Mouse (Mus musculus): ENCODE data around the gene Sparcl1. TPM values are rescaled to one million over a fixed set of nuclear protein-coding genes. Genes with fewer than 3 reads are reported as not detected.

Gene Sparcl1
- polyA plus RNA-seq, 1 experiment from 2014 or later: 3.0 TPM

DNA sequence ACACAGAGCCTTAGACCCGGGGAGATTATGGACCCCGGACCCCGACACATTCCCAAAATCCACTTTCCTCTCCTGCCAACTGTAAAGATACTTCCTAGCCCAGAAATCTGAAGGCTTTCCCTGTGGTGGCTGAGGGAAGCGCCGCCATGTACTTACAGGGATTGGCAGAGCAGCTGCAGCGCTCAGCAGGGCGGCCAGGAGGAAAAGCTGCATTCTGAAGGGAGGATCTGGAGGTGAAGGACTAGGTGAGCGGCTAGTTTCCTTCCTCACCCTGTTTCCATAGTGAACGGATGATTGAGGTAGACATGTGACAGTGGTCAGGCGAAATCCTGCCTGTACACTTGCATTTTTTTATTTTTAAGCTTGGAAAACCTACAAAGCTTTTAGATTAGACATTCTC, 37.2 kb downstream of the Sparcl1 start:
- H3K9me3 ChIP-seq (replicated peaks): no peaks in the 10 kb centered on the region
- ATAC-seq: no peak
- H3K9ac ChIP-seq: no peak overlapping the region
- H3K4me1 ChIP-seq: peaks cover 5% of the 10 kb centered on the region; the same call in 1 of the 2 replicates
- no peak overlapping the region for H3K27ac ChIP-seq
- no peak overlapping the region for H3K4me2 ChIP-seq
- H3K27me3 ChIP-seq (replicated peaks): peaks cover 29% of the 10 kb centered on the region
- H3K4me3 ChIP-seq: no peak overlapping the region
- H3K36me3 ChIP-seq: no peaks in the 10 kb centered on the region
- WGBS (ENCODE audit: insufficient replicate concordance): 20% methylated on average over 10 of the region's 10 CpGs

GRCm38 (mm10) chr5:104074388-104074787, 39.1 kb downstream of the Sparcl1 start:
- no peak for ATAC-seq
- H3K36me3 ChIP-seq: no peaks in the 10 kb centered on the region
- peaks cover 11% of the 10 kb centered on the region for H3K4me1 ChIP-seq
- no peaks in the 10 kb centered on the region for H3K9me3 ChIP-seq (replicated peaks)
- H3K27ac ChIP-seq: no peak overlapping the region
- 20% methylated on average over 12 of the region's 12 CpGs for WGBS (ENCODE audit: insufficient replicate concordance)
- no peak overlapping the region; the same call in 1 of the 2 replicates for H3K4me2 ChIP-seq
- no peak overlapping the region for H3K4me3 ChIP-seq
- peaks cover 29% of the 10 kb centered on the region for H3K27me3 ChIP-seq (replicated peaks)
- no peak overlapping the region for H3K9ac ChIP-seq

DNA sequence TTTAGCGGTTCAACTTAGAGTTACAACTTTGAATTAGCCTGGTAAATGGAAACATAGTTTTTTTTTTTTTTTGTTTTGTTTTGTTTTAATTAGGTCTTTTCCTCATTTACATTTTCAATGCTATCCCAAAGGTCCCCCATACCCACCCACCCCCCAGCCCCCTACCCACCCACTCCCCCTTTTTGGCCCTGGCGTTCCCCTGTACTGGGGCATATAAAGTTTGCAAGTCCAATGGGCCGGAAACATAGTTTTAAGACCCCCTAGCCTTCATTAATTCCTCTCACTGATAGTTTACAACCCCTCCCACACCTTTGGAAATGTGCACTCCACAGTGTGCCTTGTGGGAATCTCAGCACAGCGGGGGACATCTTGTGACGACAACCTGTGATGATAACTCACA, 39.9 kb downstream of the Sparcl1 start:
- peak; percentile 72 for ATAC-seq
- no peak overlapping the region for H3K27ac ChIP-seq
- H3K9me3 ChIP-seq (replicated peaks): no peaks in the 10 kb centered on the region
- peaks cover 11% of the 10 kb centered on the region for H3K4me1 ChIP-seq
- H3K4me2 ChIP-seq: no peak overlapping the region
- H3K36me3 ChIP-seq: no peaks in the 10 kb centered on the region
- 83% methylated on average over 5 of the region's 5 CpGs for WGBS (ENCODE audit: insufficient replicate concordance)
- H3K9ac ChIP-seq: no peak overlapping the region
- peaks cover 29% of the 10 kb centered on the region for H3K27me3 ChIP-seq (replicated peaks)
- no peak overlapping the region for H3K4me3 ChIP-seq

DNA sequence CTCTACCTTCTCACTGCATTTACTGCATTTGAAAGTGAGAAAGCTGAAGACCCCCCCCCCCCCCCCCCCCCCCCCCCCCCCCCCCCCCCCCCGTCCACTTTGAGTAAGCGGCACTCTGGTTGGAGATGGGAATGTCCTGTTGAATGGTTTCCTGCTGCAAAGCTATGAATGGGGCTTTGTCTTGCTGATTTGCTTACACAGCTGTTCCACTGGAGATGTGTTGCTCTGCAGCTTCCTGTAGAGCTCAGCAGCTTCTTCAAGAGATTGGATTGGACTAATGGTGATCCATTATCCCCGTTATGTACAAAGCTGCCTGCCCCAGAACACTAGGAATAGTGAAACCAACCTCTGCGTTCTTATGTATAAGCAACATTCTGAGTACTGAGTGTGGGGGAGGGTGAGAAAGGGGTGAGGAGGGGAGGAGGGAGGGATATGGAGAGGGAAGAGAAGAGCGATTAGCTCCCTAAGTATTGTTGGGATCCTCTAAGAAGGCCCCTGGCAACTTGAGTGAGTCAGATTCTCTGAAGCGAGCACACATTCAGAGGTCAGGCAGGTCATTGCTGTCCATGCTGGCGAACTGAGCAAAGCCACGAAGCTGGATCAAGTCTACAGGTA, 41.2 kb downstream of the Sparcl1 start:
- no peak overlapping the region for H3K27ac ChIP-seq
- WGBS (ENCODE audit: insufficient replicate concordance): 32% methylated on average over 6 of the region's 8 CpGs

DNA sequence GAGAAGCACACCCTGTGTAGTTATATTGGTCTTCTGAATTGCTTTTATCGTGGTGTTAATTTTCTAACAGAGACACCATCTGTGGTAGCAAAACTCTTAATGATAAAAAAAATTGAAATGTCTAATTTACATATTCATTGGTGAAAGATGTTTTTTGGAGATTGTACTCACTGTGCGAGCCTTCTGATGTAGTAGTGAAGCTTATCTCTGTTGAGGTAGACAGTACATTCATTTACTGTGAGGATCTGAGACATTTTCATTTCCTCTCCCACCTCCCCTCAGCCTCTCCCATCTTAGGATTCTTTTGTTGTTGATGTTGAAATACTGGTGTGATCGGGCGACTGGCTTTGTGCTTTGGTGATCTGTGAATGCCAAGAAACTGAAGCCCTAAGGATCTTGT, 42.5 kb downstream of the Sparcl1 start:
- H3K9ac ChIP-seq: no peak overlapping the region
- H3K9me3 ChIP-seq (replicated peaks): no peaks in the 10 kb centered on the region
- ATAC-seq: peak; percentile 22; the same call in 1 of the 2 replicates
- 53% methylated on average over 4 of the region's 4 CpGs for WGBS (ENCODE audit: insufficient replicate concordance)
- H3K4me1 ChIP-seq: peaks cover 11% of the 10 kb centered on the region
- no peak overlapping the region for H3K4me2 ChIP-seq
- H3K36me3 ChIP-seq: no peaks in the 10 kb centered on the region
- H3K27me3 ChIP-seq (replicated peaks): peaks cover 16% of the 10 kb centered on the region
- H3K27ac ChIP-seq: no peak overlapping the region
- H3K4me3 ChIP-seq: no peak overlapping the region

More for the DNA sequence above, 41.2 kb downstream of the Sparcl1 start:
- Histone ChIP-seq H3K4me2 (no peak overlapping the region), H3K27me3 (replicated peaks) (peaks cover 29% of the 10 kb centered on the region), H3K9me3 (replicated peaks) (no peaks in the 10 kb centered on the region), H3K9ac (no peak overlapping the region), H3K36me3 (no peaks in the 10 kb centered on the region), H3K4me1 (peaks cover 11% of the 10 kb centered on the region), H3K4me3 (no peak overlapping the region)
- peak; percentile 75 for ATAC-seq

DNA sequence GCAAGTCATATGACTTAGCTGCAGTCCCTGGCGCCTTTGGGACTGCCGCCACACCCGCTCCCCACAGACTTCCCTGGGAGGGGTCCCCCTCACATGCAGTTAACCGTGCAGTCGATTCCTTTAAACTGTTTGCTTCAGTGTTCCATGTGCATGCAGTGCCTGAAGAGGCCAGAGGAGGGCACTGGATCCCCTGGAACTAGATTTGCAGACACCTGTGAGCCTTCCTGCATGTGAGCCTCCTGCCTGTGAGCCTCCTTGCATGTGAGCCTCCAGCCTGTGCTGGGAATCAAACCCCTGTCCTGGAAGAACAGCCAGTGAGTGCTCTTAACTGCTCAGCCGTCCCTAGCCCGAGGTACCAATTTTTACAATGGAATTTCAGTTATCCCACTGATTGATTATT, 44.8 kb downstream of the Sparcl1 start:
- WGBS (ENCODE audit: insufficient replicate concordance): 80% methylated on average over 7 of the region's 7 CpGs
- H3K4me2 ChIP-seq: no peak overlapping the region
- no peak for ATAC-seq
- no peaks in the 10 kb centered on the region for H3K9me3 ChIP-seq (replicated peaks)
- no peaks in the 10 kb centered on the region; the same call in 1 of the 2 replicates for H3K27me3 ChIP-seq (replicated peaks)
- H3K4me3 ChIP-seq: no peak overlapping the region
- H3K9ac ChIP-seq: no peak overlapping the region
- peaks cover 12% of the 10 kb centered on the region for H3K4me1 ChIP-seq
- no peak overlapping the region for H3K27ac ChIP-seq
- peaks cover 13% of the 10 kb centered on the region for H3K36me3 ChIP-seq

GRCm38 (mm10) chr5:104062773-104063551, 50.6 kb downstream of the Sparcl1 start:
- no peak overlapping the region for H3K4me3 ChIP-seq
- ATAC-seq: peak; percentile 100
- 61% methylated on average over 11 of the region's 11 CpGs for WGBS (ENCODE audit: insufficient replicate concordance)
- H3K27ac ChIP-seq: peak overlapping the region; percentile 90
- H3K27me3 ChIP-seq (replicated peaks): no peaks in the 10 kb centered on the region
- H3K36me3 ChIP-seq: peaks cover 68% of the 10 kb centered on the region
- peak overlapping the region; percentile 66 for H3K9ac ChIP-seq
- H3K4me2 ChIP-seq: peak overlapping the region; percentile 64
- H3K9me3 ChIP-seq (replicated peaks): no peaks in the 10 kb centered on the region
- peaks cover 26% of the 10 kb centered on the region for H3K4me1 ChIP-seq

DNA sequence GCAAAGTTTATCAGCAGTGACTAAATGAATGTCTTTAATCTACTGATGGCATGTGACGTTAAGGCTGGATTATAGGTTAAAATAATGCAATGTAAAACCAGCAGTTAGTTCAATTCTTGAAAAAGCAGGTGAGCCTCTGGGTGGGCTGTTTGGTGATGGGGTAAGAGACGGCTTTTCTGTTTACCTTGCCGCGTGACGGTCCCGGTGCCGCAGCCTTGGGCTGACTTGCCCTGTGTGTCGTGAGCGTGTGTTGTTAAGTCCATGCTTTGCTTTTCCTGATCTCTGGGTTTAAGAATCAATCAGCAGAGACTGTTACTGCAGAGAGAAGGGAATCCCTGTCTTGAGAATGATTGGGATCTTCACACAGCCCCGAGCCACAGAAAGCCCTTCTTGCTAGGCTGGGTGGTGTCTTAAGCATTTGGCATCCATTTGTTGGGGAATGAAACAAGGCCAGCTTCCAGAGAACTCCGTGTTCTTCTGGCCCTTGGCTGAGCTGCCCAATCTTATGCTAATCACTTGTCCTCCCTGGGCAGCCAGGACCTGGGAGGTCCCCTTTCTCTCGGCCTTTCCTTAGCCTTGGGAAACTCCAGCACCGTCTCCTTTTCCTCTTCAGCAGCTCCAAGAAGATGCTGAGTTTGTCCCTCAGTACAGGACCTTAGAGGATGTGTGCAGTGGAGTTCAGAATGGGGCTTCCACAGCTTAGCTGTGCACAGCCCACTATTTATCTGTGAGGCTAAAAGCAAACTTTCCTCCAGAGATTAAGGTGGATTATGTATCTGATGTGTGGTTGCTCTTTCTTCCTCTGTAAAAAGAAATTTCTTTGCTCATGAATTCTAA, 51.4 kb downstream of the Sparcl1 start:
- Histone ChIP-seq H3K9me3 (replicated peaks) (no peaks in the 10 kb centered on the region), H3K36me3 (peaks cover 70% of the 10 kb centered on the region), H3K27me3 (replicated peaks) (no peaks in the 10 kb centered on the region), H3K4me1 (peaks cover 33% of the 10 kb centered on the region), H3K4me3 (no peak overlapping the region), H3K4me2 (peak overlapping the region; percentile 64), H3K9ac (peak overlapping the region; percentile 50), H3K27ac (peak overlapping the region; percentile 90)
- ATAC-seq: peak; percentile 63
- 77% methylated on average over 13 of the region's 13 CpGs for WGBS (ENCODE audit: insufficient replicate concordance)

DNA sequence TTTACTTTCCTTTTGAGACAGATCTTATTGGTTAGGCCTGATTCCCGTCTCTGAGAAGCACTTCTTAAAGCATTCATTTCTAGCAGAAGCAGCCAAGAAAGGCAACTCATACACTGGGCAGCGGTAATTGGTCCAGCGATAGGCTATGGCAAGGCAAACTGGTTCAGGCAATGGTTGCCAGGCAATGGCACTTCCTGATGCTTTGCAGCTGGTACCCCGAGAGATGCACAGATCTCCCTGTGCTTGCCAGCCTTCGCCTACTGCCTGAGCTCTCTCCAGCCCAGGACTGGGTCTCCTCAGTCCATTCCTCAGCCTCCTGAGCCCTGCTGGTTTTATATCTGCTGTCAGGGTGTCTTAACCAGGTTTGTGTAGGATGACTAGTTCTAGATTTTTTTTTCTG, 53.1 kb downstream of the Sparcl1 start:
- WGBS (ENCODE audit: insufficient replicate concordance): 93% methylated on average over 5 of the region's 5 CpGs
- H3K27ac ChIP-seq: peak overlapping the region; percentile 38; the same call in 1 of the 2 replicates
- no peak for ATAC-seq
- H3K9me3 ChIP-seq (replicated peaks): no peaks in the 10 kb centered on the region
- peaks cover 83% of the 10 kb centered on the region for H3K36me3 ChIP-seq
- H3K4me1 ChIP-seq: peaks cover 49% of the 10 kb centered on the region
- no peak overlapping the region for H3K4me2 ChIP-seq
- H3K27me3 ChIP-seq (replicated peaks): no peaks in the 10 kb centered on the region
- H3K4me3 ChIP-seq: no peak overlapping the region
- H3K9ac ChIP-seq: no peak overlapping the region

- H3K36me3 ChIP-seq: peaks cover 81% of the 10 kb centered on the region
- 0 out of 2 replicates have a peak overlapping the region, but pooled peaks have one; percentile 18 for H3K27ac ChIP-seq
- no peaks in the 10 kb centered on the region for H3K9me3 ChIP-seq (replicated peaks)
- H3K9ac ChIP-seq: no peak overlapping the region
- 82% methylated on average over 9 of the region's 9 CpGs for WGBS (ENCODE audit: insufficient replicate concordance)
- no peak overlapping the region for H3K4me2 ChIP-seq
- H3K4me3 ChIP-seq: no peak overlapping the region
- peaks cover 57% of the 10 kb centered on the region for H3K4me1 ChIP-seq
- H3K27me3 ChIP-seq (replicated peaks): no peaks in the 10 kb centered on the region
- ATAC-seq: no peak
Observed at GRCm38 (mm10) chr5:104059628-104060027, 53.9 kb downstream of the Sparcl1 start.

GRCm38 (mm10) chr5:104058021-104058420, 55.5 kb downstream of the Sparcl1 start:
- Histone ChIP-seq H3K9me3 (replicated peaks) (no peaks in the 10 kb centered on the region), H3K4me3 (no peak overlapping the region), H3K36me3 (peaks cover 77% of the 10 kb centered on the region), H3K4me2 (no peak overlapping the region), H3K4me1 (peaks cover 66% of the 10 kb centered on the region), H3K9ac (no peak overlapping the region), H3K27me3 (replicated peaks) (no peaks in the 10 kb centered on the region), H3K27ac (no peak overlapping the region)
- 66% methylated on average over 15 of the region's 15 CpGs for WGBS (ENCODE audit: insufficient replicate concordance)
- ATAC-seq: no peak
